Mouse (Mus musculus) retina, postnatal 1 day (tissue): ENCODE data around the gene Gm20605.
A peak's percentile ranks its signal among the peaks of the same experiment; 100 is the strongest.

Experiments used
- DNase-seq: peaks from one replicate; pipeline ENCODE4 v3.0.0-alpha.2; 2012

The Gm20605 gene

GRCm38 (mm10) chr5:137628498-137629305 is at the start of gene Gm20605, which contains the start of the genes Fbxo24 and Lrch4:
Gene Gm20605, plus strand, starts transcription at chr5:137629175.
Gene Fbxo24, minus strand, starts transcription at chr5:137629002.
Gene Lrch4, plus strand, starts transcription at chr5:137629121.
- DNase-seq, result peak; percentile 100

GRCm38 (mm10) chr5:137580246-137580645 is 48.7 kb upstream of the Gm20605 start:
- DNase-seq, result no peak

GRCm38 (mm10) chr5:137582702-137583101 is 46.3 kb upstream of the Gm20605 start:
- DNase-seq, result peak; percentile 11

GRCm38 (mm10) chr5:137583670-137584169 is 45.3 kb upstream of the Gm20605 start:
- peak; percentile 88 for DNase-seq

GRCm38 (mm10) chr5:137584976-137585375 is 44.0 kb upstream of the Gm20605 start:
- peak; percentile 76 for DNase-seq

GRCm38 (mm10) chr5:137590507-137590906 is 38.5 kb upstream of the Gm20605 start:
- no peak for DNase-seq

GRCm38 (mm10) chr5:137595921-137596320 is 33.1 kb upstream of the Gm20605 start:
- DNase-seq, result peak; percentile 44

GRCm38 (mm10) chr5:137596601-137597261 is 32.2 kb upstream of the Gm20605 start:
- DNase-seq, result peak; percentile 16

- no peak for DNase-seq
Observed at GRCm38 (mm10) chr5:137597625-137598024, 31.4 kb upstream of the Gm20605 start.

GRCm38 (mm10) chr5:137598100-137598826 is 30.7 kb upstream of the Gm20605 start:
- no peak for DNase-seq

GRCm38 (mm10) chr5:137599600-137599999 is 29.4 kb upstream of the Gm20605 start:
- no peak for DNase-seq

GRCm38 (mm10) chr5:137600281-137600618 is 28.7 kb upstream of the Gm20605 start:
- no peak for DNase-seq

GRCm38 (mm10) chr5:137600619-137601364 is 28.2 kb upstream of the Gm20605 start, which contains the start of gene Mospd3:
Gene Mospd3, minus strand, starts transcription at chr5:137601058.
- DNase-seq, result peak; percentile 99

GRCm38 (mm10) chr5:137601365-137601729 is 27.6 kb upstream of the Gm20605 start:
- DNase-seq, result no peak

- no peak for DNase-seq
Observed at GRCm38 (mm10) chr5:137607860-137608653, 20.9 kb upstream of the Gm20605 start.

GRCm38 (mm10) chr5:137608654-137609190 is 20.3 kb upstream of the Gm20605 start:
- no peak for DNase-seq

GRCm38 (mm10) chr5:137609292-137609691 is 19.7 kb upstream of the Gm20605 start:
- DNase-seq, result no peak

- DNase-seq, result no peak
Observed at GRCm38 (mm10) chr5:137610056-137610455, 18.9 kb upstream of the Gm20605 start.

- DNase-seq, result peak; percentile 58
Observed at GRCm38 (mm10) chr5:137610548-137611244, 18.3 kb upstream of the Gm20605 start.

GRCm38 (mm10) chr5:137611245-137611602 is 17.8 kb upstream of the Gm20605 start:
- peak; percentile 68 for DNase-seq

- no peak for DNase-seq
Observed at GRCm38 (mm10) chr5:137613076-137613475, 15.9 kb upstream of the Gm20605 start.
